Mouse (Mus musculus) limb, embryonic 10.5 days (tissue): ENCODE data around the gene Itgam. TPM values are rescaled to one million over a fixed set of nuclear protein-coding genes. Genes with fewer than 3 reads are reported as not detected.
"Not testable (repeated sequence)": the region's sequence is repeated elsewhere in the genome, so short reads cannot be mapped to it uniquely, and the experiment has no call there.

ENCODE experiments used
- DNase-seq: peaks from one replicate; pipeline ENCODE4 v3.0.0-alpha.2; 2017; ENCODE audit warnings: low spot score
- H3K27ac ChIP-seq: fragments of 300-500 bp; sonication (generic); 2 replicates; pipeline ENCODE4 v1.5.1; 2016; ENCODE audit warnings: mild to moderate bottlenecking
- H3K27me3 ChIP-seq: fragments of 300-500 bp; sonication (generic); 2 replicates; pipeline ENCODE4 v1.6.1; 2016; ENCODE audit warnings: low read depth, mild to moderate bottlenecking; ENCODE audit not compliant: poor library complexity, severe bottlenecking
- H3K36me3 ChIP-seq: fragments of 300-500 bp; sonication (generic); 2 replicates; pipeline ENCODE4 v1.6.1; 2016; ENCODE audit warnings: mild to moderate bottlenecking, moderate library complexity
- H3K4me1 ChIP-seq: fragments of 300-500 bp; sonication (generic); 2 replicates; pipeline ENCODE4 v1.6.1; 2016
- H3K4me3 ChIP-seq: fragments of 300-500 bp; sonication (generic); 2 replicates; pipeline ENCODE4 v1.5.1; 2016; ENCODE audit warnings: mild to moderate bottlenecking, moderate library complexity
- H3K9me3 ChIP-seq: fragments of 300-500 bp; sonication (generic); replicated peaks from 2 replicates; pipeline ENCODE4 v1.6.1; 2016; ENCODE audit warnings: mild to moderate bottlenecking
- WGBS: fragments of 180-500 bp; shearing (Covaris S2); methylation state at CpG from one replicate; pipeline ENCODE4 v1.1.7; 2016; 5-methylcytosine and 5-hydroxymethylcytosine counted together
- polyA plus RNA-seq: library from polyadenylated mRNA; unstranded; fragments of >200 nt; fragmentation: Nextera tagmentation; extraction: Ambion mirVana; gene quantifications from 2 replicates; pipeline ENCODE4 v1.2.1, GENCODE M21; 2016

Gene Itgam
- polyA plus RNA-seq: 0.28 and 0.40 TPM in 2 replicates

GRCm38 (mm10) chr7:128062456-128062855 is at the start of gene Itgam, which contains the start of gene Gm49368:
Itgam (plus strand) TSS chr7:128062640.
Gm49368 (plus strand) TSS chr7:128062683.
- Histone ChIP-seq H3K27me3 (no peaks in the 10 kb centered on the region), H3K36me3 (no peaks in the 10 kb centered on the region), H3K4me3 (no peak within 1 kb of the TSS), H3K27ac (no peak within 1 kb of the TSS), H3K9me3 (no peaks in the 10 kb centered on the region), H3K4me1 (0 out of 2 replicates have a peak, but pooled peaks cover 2% of the 10 kb centered on the region)
- 91% methylated on average over 7 of the region's 7 CpGs for WGBS
- DNase-seq: no peak

DNA sequence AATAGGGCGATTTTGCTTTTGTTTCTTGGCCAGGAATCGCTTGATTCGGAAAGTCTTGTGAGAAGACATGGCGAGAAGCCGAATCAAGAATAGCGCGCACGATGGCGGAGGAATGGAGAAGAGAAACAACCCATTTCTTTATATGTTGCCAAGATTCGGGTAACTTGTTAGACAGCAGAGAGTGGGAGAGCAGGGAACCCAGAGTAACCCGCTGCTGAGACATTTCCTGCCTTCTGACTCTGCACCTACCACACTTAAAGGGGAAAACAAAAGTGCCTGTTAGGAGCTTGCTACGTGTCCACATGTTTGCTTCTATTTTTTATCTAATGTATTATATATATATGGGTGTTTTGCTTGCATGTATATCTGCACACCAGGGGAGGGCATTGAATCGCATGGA is 49.3 kb upstream of the Itgam start:
- Histone ChIP-seq H3K4me1 (peaks cover 9% of the 10 kb centered on the region), H3K36me3 (no peaks in the 10 kb centered on the region), H3K9me3 (no peaks in the 10 kb centered on the region), H3K27me3 (peaks cover 29% of the 10 kb centered on the region), H3K4me3 (no peak overlapping the region), H3K27ac (no peak overlapping the region)
- 92% methylated on average over 13 of the region's 13 CpGs for WGBS
- no peak for DNase-seq

GRCm38 (mm10) chr7:128016134-128016533 is 46.3 kb upstream of the Itgam start:
- H3K27me3 ChIP-seq, H3K27ac ChIP-seq, H3K4me3 ChIP-seq, H3K36me3 ChIP-seq, DNase-seq, H3K4me1 ChIP-seq, H3K9me3 ChIP-seq: not testable (repeated sequence)
- 91% methylated on average over 5 of the region's 5 CpGs for WGBS

- WGBS: 93% methylated on average over 6 of the region's 6 CpGs
- H3K4me1 ChIP-seq: no peaks in the 10 kb centered on the region
Observed at GRCm38 (mm10) chr7:128016650-128017049, 45.8 kb upstream of the Itgam start.

GRCm38 (mm10) chr7:128018275-128018674 is 44.2 kb upstream of the Itgam start:
- Histone ChIP-seq H3K36me3 (no peaks in the 10 kb centered on the region), H3K27me3 (no peaks in the 10 kb centered on the region), H3K9me3 (no peaks in the 10 kb centered on the region), H3K4me1 (no peaks in the 10 kb centered on the region), H3K27ac (no peak overlapping the region), H3K4me3 (no peak overlapping the region)
- no peak for DNase-seq
- WGBS: 92% methylated on average over 3 of the region's 3 CpGs

More at GRCm38 (mm10) chr7:128016650-128017049, 45.8 kb upstream of the Itgam start:
- Histone ChIP-seq H3K4me3 (no peak overlapping the region), H3K27me3 (no peaks in the 10 kb centered on the region), H3K27ac (no peak overlapping the region), H3K9me3 (no peaks in the 10 kb centered on the region), H3K36me3 (no peaks in the 10 kb centered on the region)
- DNase-seq: no peak

- WGBS: 89% methylated on average over 2 of the region's 2 CpGs
- no peak for DNase-seq
Observed at GRCm38 (mm10) chr7:128019187-128019586, 43.3 kb upstream of the Itgam start.

DNA sequence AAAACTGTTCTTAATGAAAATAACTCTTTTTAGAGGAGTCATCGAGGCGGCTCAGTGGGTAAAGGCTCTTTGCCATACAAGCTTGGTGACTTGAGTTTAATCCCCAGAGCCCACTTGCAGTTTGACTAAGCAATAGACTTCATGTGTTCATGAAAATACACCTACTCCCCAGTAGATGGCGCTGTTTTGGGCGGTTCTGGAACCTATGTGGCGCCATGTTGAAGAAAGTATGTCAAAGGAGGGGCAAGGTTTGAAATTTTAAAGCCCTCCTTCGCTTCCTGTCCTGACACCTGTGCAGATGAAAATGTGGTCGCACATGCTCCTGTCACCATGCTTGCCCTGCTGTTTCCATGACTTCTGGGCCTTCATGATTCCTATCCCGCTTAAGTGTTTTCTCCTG is 39.5 kb upstream of the Itgam start:
- Histone ChIP-seq H3K36me3 (no peaks in the 10 kb centered on the region), H3K27ac (no peak overlapping the region), H3K4me3 (no peak overlapping the region), H3K9me3 (no peaks in the 10 kb centered on the region), H3K27me3 (no peaks in the 10 kb centered on the region), H3K4me1 (no peaks in the 10 kb centered on the region)
- WGBS: 64% methylated on average over 8 of the region's 8 CpGs
- no peak for DNase-seq

More at GRCm38 (mm10) chr7:128019187-128019586, 43.3 kb upstream of the Itgam start:
- H3K9me3 ChIP-seq: no peaks in the 10 kb centered on the region
- no peak overlapping the region for H3K4me3 ChIP-seq
- no peaks in the 10 kb centered on the region for H3K4me1 ChIP-seq
- no peaks in the 10 kb centered on the region for H3K27me3 ChIP-seq
- no peaks in the 10 kb centered on the region for H3K36me3 ChIP-seq
- H3K27ac ChIP-seq: no peak overlapping the region

DNA sequence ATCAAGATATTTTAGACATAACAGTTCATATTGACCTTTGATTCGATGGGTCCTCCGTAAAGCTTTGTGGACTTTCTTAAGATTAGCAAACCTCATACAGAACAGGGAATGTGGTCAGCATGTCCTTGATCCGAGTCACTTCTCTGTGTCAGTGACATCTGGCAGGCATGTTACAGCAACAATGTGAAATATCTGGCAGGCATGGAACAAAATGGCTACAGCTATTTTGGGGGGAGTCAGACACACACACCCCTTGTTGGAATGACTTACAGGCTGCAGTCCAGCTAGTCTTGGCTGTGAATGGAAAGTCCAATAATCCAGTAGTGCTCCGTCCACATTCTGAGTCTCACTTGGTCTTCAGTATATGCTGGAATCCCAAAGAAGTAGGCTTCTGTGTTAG is 38.9 kb upstream of the Itgam start:
- Histone ChIP-seq H3K4me1 (no peaks in the 10 kb centered on the region), H3K4me3 (no peak overlapping the region), H3K9me3 (no peaks in the 10 kb centered on the region), H3K36me3 (no peaks in the 10 kb centered on the region), H3K27me3 (no peaks in the 10 kb centered on the region), H3K27ac (no peak overlapping the region)
- no peak for DNase-seq
- WGBS: 93% methylated on average over 4 of the region's 4 CpGs

GRCm38 (mm10) chr7:128024364-128024763 is 38.1 kb upstream of the Itgam start:
- no peaks in the 10 kb centered on the region for H3K4me1 ChIP-seq
- no peak for DNase-seq
- H3K9me3 ChIP-seq: no peaks in the 10 kb centered on the region
- no peaks in the 10 kb centered on the region for H3K27me3 ChIP-seq
- no peak overlapping the region for H3K4me3 ChIP-seq
- no peak overlapping the region for H3K27ac ChIP-seq
- no peaks in the 10 kb centered on the region for H3K36me3 ChIP-seq
- WGBS: 96% methylated on average over 9 of the region's 9 CpGs

GRCm38 (mm10) chr7:128024932-128025331 is 37.5 kb upstream of the Itgam start:
- Histone ChIP-seq H3K4me3 (no peak overlapping the region), H3K4me1 (no peaks in the 10 kb centered on the region), H3K27me3 (no peaks in the 10 kb centered on the region), H3K9me3 (no peaks in the 10 kb centered on the region), H3K36me3 (no peaks in the 10 kb centered on the region), H3K27ac (no peak overlapping the region)
- no peak for DNase-seq
- 82% methylated on average over 4 of the region's 4 CpGs for WGBS

DNA sequence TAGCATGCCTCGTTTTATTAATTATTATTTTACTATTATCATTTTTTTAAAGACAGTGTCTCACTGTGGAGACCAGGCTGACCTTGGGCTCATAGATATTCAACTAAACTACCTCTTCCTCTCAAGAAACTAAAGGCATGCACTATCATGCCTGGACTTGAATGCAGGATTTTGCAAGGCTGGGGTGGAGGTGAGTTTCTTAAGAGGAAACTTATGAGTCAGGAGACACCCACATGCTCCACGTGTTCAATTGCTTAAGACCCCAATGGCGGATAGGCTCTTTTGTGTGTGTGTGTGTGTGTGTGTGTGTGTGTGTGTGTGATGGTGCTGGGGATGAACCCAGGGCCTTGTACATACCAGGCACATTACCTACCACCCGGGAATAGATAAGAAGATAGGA is 37.1 kb upstream of the Itgam start:
- no peaks in the 10 kb centered on the region for H3K36me3 ChIP-seq
- H3K4me1 ChIP-seq: no peaks in the 10 kb centered on the region

GRCm38 (mm10) chr7:128031403-128031976 is 30.9 kb upstream of the Itgam start:
- Histone ChIP-seq H3K27ac (no peak overlapping the region), H3K4me1 (no peaks in the 10 kb centered on the region), H3K9me3 (no peaks in the 10 kb centered on the region), H3K36me3 (no peaks in the 10 kb centered on the region), H3K4me3 (no peak overlapping the region), H3K27me3 (no peaks in the 10 kb centered on the region)
- no peak for DNase-seq
- WGBS: 42% methylated on average over 9 of the region's 9 CpGs

More for the DNA sequence above, 37.1 kb upstream of the Itgam start:
- no peak for DNase-seq
- Histone ChIP-seq H3K27ac (no peak overlapping the region), H3K27me3 (no peaks in the 10 kb centered on the region), H3K4me3 (no peak overlapping the region), H3K9me3 (no peaks in the 10 kb centered on the region)
- 89% methylated on average over 4 of the region's 4 CpGs for WGBS

GRCm38 (mm10) chr7:128032290-128032988 is 30.0 kb upstream of the Itgam start:
- Histone ChIP-seq H3K9me3 (no peaks in the 10 kb centered on the region), H3K4me1 (no peaks in the 10 kb centered on the region), H3K4me3 (no peak overlapping the region), H3K27me3 (no peaks in the 10 kb centered on the region), H3K36me3 (no peaks in the 10 kb centered on the region), H3K27ac (no peak overlapping the region)
- 92% methylated on average over 5 of the region's 5 CpGs for WGBS
- no peak for DNase-seq
